Mouse (Mus musculus): ENCODE measurements around the gene Rnf217. TPM values are rescaled to one million over a fixed set of nuclear protein-coding genes. Genes with fewer than 3 reads are reported as not detected.

The Rnf217 gene
- polyA plus RNA-seq, 1 experiment from 2014 or later, result 2.2 TPM

GRCm38 (mm10) chr10:31551362-31551761, 57.6 kb downstream of the Rnf217 start:
- H3K36me3 ChIP-seq, result no peaks in the 10 kb centered on the region
- H3K9me3 ChIP-seq, result no peaks in the 10 kb centered on the region
- ATAC-seq (ENCODE audit: insufficient number of reproducible peaks, insufficient read depth, low FRiP score, low TSS enrichment), result no peak
- H3K4me3 ChIP-seq, result no peak overlapping the region
- WGBS, result 50% methylated on average over 1 of the region's 1 CpGs
- H3K9ac ChIP-seq, result no peak overlapping the region
- no peaks in the 10 kb centered on the region for H3K27me3 ChIP-seq
- no peaks in the 10 kb centered on the region for H3K4me1 ChIP-seq
- no peak overlapping the region for H3K4me2 ChIP-seq (replicated peaks)
- no peak overlapping the region for H3K27ac ChIP-seq

- H3K27me3 ChIP-seq, result no peaks in the 10 kb centered on the region
- H3K36me3 ChIP-seq, result no peaks in the 10 kb centered on the region
- no peak overlapping the region for H3K27ac ChIP-seq
- H3K4me3 ChIP-seq, result no peak overlapping the region
- H3K9me3 ChIP-seq, result no peaks in the 10 kb centered on the region
- WGBS, result 66% methylated on average over 2 of the region's 2 CpGs
- ATAC-seq (ENCODE audit: insufficient number of reproducible peaks, insufficient read depth, low FRiP score, low TSS enrichment), result no peak
- no peak overlapping the region for H3K4me2 ChIP-seq (replicated peaks)
- H3K9ac ChIP-seq, result no peak overlapping the region
- no peaks in the 10 kb centered on the region for H3K4me1 ChIP-seq
These were observed 61.8 kb downstream of the Rnf217 start for GRCm38 (mm10) chr10:31547156-31547555.

DNA sequence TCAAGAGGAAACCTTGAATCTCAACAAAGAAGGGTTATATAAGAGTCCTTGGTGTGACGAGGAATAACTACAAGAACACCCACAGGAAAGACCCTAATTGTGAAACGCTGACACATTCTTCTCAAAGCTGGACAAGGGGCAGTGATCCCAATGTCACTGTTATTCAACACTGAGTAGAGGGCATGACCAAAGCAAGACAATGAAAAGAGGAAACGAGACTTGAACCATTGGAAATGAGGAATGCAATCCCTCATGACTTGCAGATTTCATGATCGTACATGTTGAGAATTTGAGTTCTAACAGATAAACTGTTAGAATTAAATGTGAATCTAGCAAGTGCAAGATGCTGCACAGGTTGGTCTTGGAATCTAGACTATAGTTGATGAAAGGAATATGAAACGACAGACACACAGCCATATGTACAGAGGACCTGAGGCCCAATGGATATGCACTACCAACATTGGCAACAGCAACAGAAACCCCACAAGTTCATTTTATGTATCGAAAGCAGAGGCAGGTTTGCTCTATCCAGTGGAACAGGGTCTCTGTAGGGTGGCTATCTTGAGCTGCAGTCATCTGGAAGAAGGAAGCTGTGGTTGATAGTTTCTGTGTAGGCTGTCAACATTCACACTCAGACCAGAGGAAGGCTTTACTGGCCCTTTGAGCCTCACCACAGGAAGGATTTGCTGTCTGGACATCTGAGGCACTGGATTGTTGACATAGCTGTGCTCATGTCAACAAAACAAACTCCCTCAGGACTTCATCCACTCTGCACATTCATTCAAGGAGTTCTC, 64.6 kb downstream of the Rnf217 start:
- ATAC-seq (ENCODE audit: insufficient number of reproducible peaks, insufficient read depth, low FRiP score, low TSS enrichment), result no peak
- Histone ChIP-seq H3K4me3 (no peak overlapping the region), H3K9me3 (no peaks in the 10 kb centered on the region), H3K27me3 (no peaks in the 10 kb centered on the region), H3K4me1 (no peaks in the 10 kb centered on the region), H3K36me3 (no peaks in the 10 kb centered on the region), H3K9ac (no peak overlapping the region), H3K27ac (no peak overlapping the region), H3K4me2 (replicated peaks) (no peak overlapping the region)
- WGBS, result 85% methylated on average over 6 of the region's 6 CpGs

- no peak overlapping the region for H3K4me3 ChIP-seq
- no peaks in the 10 kb centered on the region for H3K36me3 ChIP-seq
- no peaks in the 10 kb centered on the region for H3K27me3 ChIP-seq
- no peak overlapping the region for H3K4me2 ChIP-seq (replicated peaks)
- no peaks in the 10 kb centered on the region for H3K9me3 ChIP-seq
- 81% methylated on average over 4 of the region's 4 CpGs for WGBS
- ATAC-seq (ENCODE audit: insufficient number of reproducible peaks, insufficient read depth, low FRiP score, low TSS enrichment), result no peak
- H3K4me1 ChIP-seq, result no peaks in the 10 kb centered on the region
- H3K27ac ChIP-seq, result no peak overlapping the region
- no peak overlapping the region for H3K9ac ChIP-seq
These were observed 68.5 kb downstream of the Rnf217 start for GRCm38 (mm10) chr10:31540518-31540917.

GRCm38 (mm10) chr10:31539351-31539750, 69.6 kb downstream of the Rnf217 start:
- no peak for ATAC-seq (ENCODE audit: insufficient number of reproducible peaks, insufficient read depth, low FRiP score, low TSS enrichment)
- WGBS, result 48% methylated on average over 2 of the region's 2 CpGs
- no peak overlapping the region for H3K9ac ChIP-seq
- H3K36me3 ChIP-seq, result no peaks in the 10 kb centered on the region
- no peak overlapping the region for H3K27ac ChIP-seq
- no peaks in the 10 kb centered on the region for H3K9me3 ChIP-seq
- H3K27me3 ChIP-seq, result no peaks in the 10 kb centered on the region
- H3K4me2 ChIP-seq (replicated peaks), result no peak overlapping the region
- no peaks in the 10 kb centered on the region for H3K4me1 ChIP-seq
- H3K4me3 ChIP-seq, result no peak overlapping the region

DNA sequence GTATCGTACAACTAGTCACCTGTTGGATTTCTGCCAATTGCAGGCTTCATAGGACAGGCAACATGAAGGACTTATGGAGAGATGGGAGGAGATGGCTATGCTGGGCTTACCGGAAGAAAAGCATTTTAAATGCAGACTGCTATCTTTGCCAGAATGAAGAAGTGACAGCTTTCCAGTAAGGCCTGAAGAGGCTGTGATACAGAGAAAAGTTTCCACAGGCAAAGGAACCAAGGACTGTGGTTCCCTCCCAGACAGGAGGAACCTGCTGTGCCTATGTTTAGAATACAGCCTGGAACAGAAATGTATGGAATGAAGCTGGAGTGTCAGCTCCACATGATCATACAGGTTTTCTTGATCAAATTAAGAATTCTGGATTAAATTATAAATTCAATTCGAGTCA, 70.3 kb downstream of the Rnf217 start:
- no peak overlapping the region for H3K9ac ChIP-seq
- H3K36me3 ChIP-seq, result no peaks in the 10 kb centered on the region
- no peak for ATAC-seq (ENCODE audit: insufficient number of reproducible peaks, insufficient read depth, low FRiP score, low TSS enrichment)
- no peaks in the 10 kb centered on the region for H3K4me1 ChIP-seq
- H3K27ac ChIP-seq, result no peak overlapping the region
- no peak overlapping the region for H3K4me3 ChIP-seq
- no peaks in the 10 kb centered on the region for H3K9me3 ChIP-seq
- H3K4me2 ChIP-seq (replicated peaks), result no peak overlapping the region
- no peaks in the 10 kb centered on the region for H3K27me3 ChIP-seq
- WGBS, result 68% methylated on average over 3 of the region's 3 CpGs

GRCm38 (mm10) chr10:31538243-31538642, 70.7 kb downstream of the Rnf217 start:
- no peak overlapping the region for H3K9ac ChIP-seq
- no peaks in the 10 kb centered on the region for H3K36me3 ChIP-seq
- no peak overlapping the region for H3K4me3 ChIP-seq
- H3K27ac ChIP-seq, result no peak overlapping the region
- WGBS, result 86% methylated on average over 2 of the region's 2 CpGs
- H3K4me1 ChIP-seq, result no peaks in the 10 kb centered on the region
- ATAC-seq (ENCODE audit: insufficient number of reproducible peaks, insufficient read depth, low FRiP score, low TSS enrichment), result no peak
- no peaks in the 10 kb centered on the region for H3K9me3 ChIP-seq
- no peaks in the 10 kb centered on the region for H3K27me3 ChIP-seq
- no peak overlapping the region for H3K4me2 ChIP-seq (replicated peaks)

- H3K9me3 ChIP-seq, result no peaks in the 10 kb centered on the region
- H3K4me1 ChIP-seq, result no peaks in the 10 kb centered on the region
- no peaks in the 10 kb centered on the region for H3K36me3 ChIP-seq
- H3K4me2 ChIP-seq (replicated peaks), result no peak overlapping the region
- ATAC-seq (ENCODE audit: insufficient number of reproducible peaks, insufficient read depth, low FRiP score, low TSS enrichment), result no peak
- no peak overlapping the region for H3K27ac ChIP-seq
- H3K9ac ChIP-seq, result no peak overlapping the region
- H3K4me3 ChIP-seq, result no peak overlapping the region
- WGBS, result 77% methylated on average over 3 of the region's 3 CpGs
- no peaks in the 10 kb centered on the region for H3K27me3 ChIP-seq
These were observed 71.8 kb downstream of the Rnf217 start for GRCm38 (mm10) chr10:31537213-31537612.

DNA sequence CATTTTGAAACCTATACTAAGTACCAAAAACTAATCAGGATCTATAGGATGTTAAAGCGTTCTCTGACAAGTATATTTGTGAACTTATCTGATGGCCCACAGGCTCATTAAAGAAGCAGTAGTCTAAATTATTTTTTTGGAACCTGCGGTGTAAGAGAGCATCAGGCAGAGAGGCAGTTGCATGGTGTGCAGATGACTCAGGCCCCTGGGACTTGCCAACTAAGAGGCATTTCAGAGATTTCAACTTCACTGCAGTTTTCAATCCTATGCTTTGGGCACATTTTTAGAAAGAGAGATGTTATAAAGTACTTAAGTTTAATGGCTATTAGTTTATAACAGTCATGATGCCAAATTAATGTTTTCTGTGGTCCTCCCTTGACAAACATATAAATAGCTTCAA, 73.9 kb downstream of the Rnf217 start:
- H3K9me3 ChIP-seq, result no peaks in the 10 kb centered on the region
- no peak overlapping the region for H3K9ac ChIP-seq
- no peak for ATAC-seq (ENCODE audit: insufficient number of reproducible peaks, insufficient read depth, low FRiP score, low TSS enrichment)
- 87% methylated on average over 2 of the region's 2 CpGs for WGBS
- no peak overlapping the region for H3K27ac ChIP-seq
- H3K4me1 ChIP-seq, result no peaks in the 10 kb centered on the region
- no peaks in the 10 kb centered on the region for H3K36me3 ChIP-seq
- H3K4me3 ChIP-seq, result no peak overlapping the region
- H3K4me2 ChIP-seq (replicated peaks), result no peak overlapping the region
- no peaks in the 10 kb centered on the region for H3K27me3 ChIP-seq

GRCm38 (mm10) chr10:31533270-31533826, 75.6 kb downstream of the Rnf217 start:
- no peaks in the 10 kb centered on the region for H3K9me3 ChIP-seq
- ATAC-seq (ENCODE audit: insufficient number of reproducible peaks, insufficient read depth, low FRiP score, low TSS enrichment), result no peak
- H3K4me3 ChIP-seq, result no peak overlapping the region
- H3K4me1 ChIP-seq, result peaks cover 10% of the 10 kb centered on the region
- H3K36me3 ChIP-seq, result no peaks in the 10 kb centered on the region
- no peak overlapping the region for H3K4me2 ChIP-seq (replicated peaks)
- no peaks in the 10 kb centered on the region for H3K27me3 ChIP-seq
- no peak overlapping the region for H3K27ac ChIP-seq
- WGBS, result 84% methylated on average over 6 of the region's 6 CpGs
- no peak overlapping the region for H3K9ac ChIP-seq

GRCm38 (mm10) chr10:31532782-31533181, 76.2 kb downstream of the Rnf217 start:
- Histone ChIP-seq H3K27me3 (no peaks in the 10 kb centered on the region), H3K4me1 (peaks cover 10% of the 10 kb centered on the region), H3K4me2 (replicated peaks) (no peak overlapping the region), H3K9ac (no peak overlapping the region), H3K36me3 (no peaks in the 10 kb centered on the region), H3K4me3 (no peak overlapping the region), H3K9me3 (no peaks in the 10 kb centered on the region), H3K27ac (no peak overlapping the region)
- WGBS, result 93% methylated on average over 2 of the region's 2 CpGs
- ATAC-seq (ENCODE audit: insufficient number of reproducible peaks, insufficient read depth, low FRiP score, low TSS enrichment), result no peak

GRCm38 (mm10) chr10:31528297-31528984, 80.5 kb downstream of the Rnf217 start:
- ATAC-seq (ENCODE audit: insufficient number of reproducible peaks, insufficient read depth, low FRiP score, low TSS enrichment), result no peak
- 26% methylated on average over 6 of the region's 6 CpGs for WGBS
- no peak overlapping the region for H3K27ac ChIP-seq

More at GRCm38 (mm10) chr10:31528297-31528984, 80.5 kb downstream of the Rnf217 start:
- Histone ChIP-seq H3K9me3 (no peaks in the 10 kb centered on the region), H3K4me3 (no peak overlapping the region), H3K4me1 (peaks cover 10% of the 10 kb centered on the region), H3K9ac (no peak overlapping the region), H3K27me3 (no peaks in the 10 kb centered on the region), H3K4me2 (replicated peaks) (no peak overlapping the region), H3K36me3 (no peaks in the 10 kb centered on the region)

Data from embryonic facial prominence, embryonic 12.5 days (tissue).